Mouse (Mus musculus) embryonic fibroblast, embryonic 13.5 days (primary cell): ENCODE measurements around the gene Mlh3.

Experiments
- CTCF ChIP-seq: IDR thresholded peaks from 2 replicates; pipeline ENCODE4 v1.5.1; 2011; ENCODE audit warnings: mild to moderate bottlenecking, control low read depth, low read length, moderate library complexity, borderline replicate concordance; ENCODE audit not compliant: insufficient read depth
- POLR2A ChIP-seq: IDR thresholded peaks from 2 replicates; pipeline ENCODE4 v1.6.1; 2011; ENCODE audit warnings: low read depth, mild to moderate bottlenecking, control low read depth, low read length, moderate library complexity

DNA sequence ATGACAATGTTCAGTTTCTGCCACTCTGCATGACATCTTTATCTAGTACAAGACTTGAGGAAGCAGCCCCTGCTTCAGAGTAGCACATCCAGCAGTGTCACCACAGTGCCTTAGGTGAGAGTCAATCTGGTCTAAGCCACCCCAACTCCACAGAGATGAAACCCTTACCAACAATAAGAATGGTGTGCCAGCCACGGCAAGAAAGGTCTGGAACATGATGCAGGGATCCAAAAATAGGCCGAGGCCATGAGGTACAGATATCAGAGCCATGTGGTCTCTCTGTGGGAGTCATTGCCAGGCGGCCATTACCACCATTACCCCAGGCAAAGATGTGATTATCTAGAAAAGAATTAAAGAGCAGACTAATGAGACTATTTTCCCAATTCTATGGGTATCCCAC is 38.3 kb upstream of the Mlh3 start:
- TF ChIP-seq CTCF (no peak), POLR2A (no peak)
